Mouse (Mus musculus) C2C12 (cell line): ENCODE results near the gene Prrt4. TPM values are rescaled to one million over a fixed set of nuclear protein-coding genes. Genes with fewer than 3 reads are reported as not detected.

Experiments
- H3K27me3 ChIP-seq: one replicate; pipeline ENCODE4 v1.6.1; 2011; ENCODE audit not compliant: control insufficient read depth, insufficient read depth, insufficient read length
- H3K36me3 ChIP-seq: one replicate; pipeline ENCODE4 v1.6.1; 2011; ENCODE audit not compliant: control insufficient read depth, insufficient read depth
- H3K4me3 ChIP-seq: one replicate; pipeline ENCODE4 v1.5.1; 2011; ENCODE audit warnings: mild to moderate bottlenecking, control low read depth; ENCODE audit not compliant: poor library complexity, insufficient read depth, severe bottlenecking
- H3K79me2 ChIP-seq: one replicate; pipeline ENCODE4 v1.6.1; 2011; ENCODE audit not compliant: control insufficient read depth, insufficient read depth
- H3K79me3 ChIP-seq: one replicate; pipeline ENCODE4 v1.6.1; 2011; ENCODE audit warnings: low read depth, control low read depth
- H3ac ChIP-seq: one replicate; pipeline ENCODE3; 2011; ENCODE audit warnings: low read depth; ENCODE audit not compliant: control insufficient read depth, insufficient read length
- CEBPB ChIP-seq: IDR thresholded peaks from one replicate; pipeline ENCODE4 v1.6.1; 2011; ENCODE audit warnings: low read depth, mild to moderate bottlenecking, control low read depth, moderate library complexity
- CTCF ChIP-seq: IDR thresholded peaks from one replicate; pipeline ENCODE4 v1.5.1; 2011; ENCODE audit not compliant: control insufficient read depth, insufficient read depth, insufficient read length
- FOSL1 ChIP-seq: IDR thresholded peaks from one replicate; pipeline ENCODE4 v1.8.0; 2011; ENCODE audit warnings: mild to moderate bottlenecking, low read length; ENCODE audit not compliant: poor library complexity, insufficient read depth, severe bottlenecking
- MAX ChIP-seq: IDR thresholded peaks from one replicate; pipeline ENCODE4 v1.6.1; 2011; ENCODE audit warnings: mild to moderate bottlenecking, control low read depth
- MYOD1 ChIP-seq: IDR thresholded peaks from one replicate; pipeline ENCODE4 v1.6.1; 2011; ENCODE audit warnings: low read depth; ENCODE audit not compliant: control insufficient read depth, insufficient read length
- MYOG ChIP-seq: IDR thresholded peaks from one replicate; pipeline ENCODE4 v1.6.1; 2011; ENCODE audit not compliant: control insufficient read depth, insufficient read length; ENCODE audit errors: extremely low read depth
- USF1 ChIP-seq: IDR thresholded peaks from one replicate; pipeline ENCODE4 v1.6.1; 2011; ENCODE audit warnings: low read depth, mild to moderate bottlenecking, control low read depth, moderate library complexity
- polyA plus RNA-seq: library from polyadenylated mRNA; unstranded; fragments of >200 nt; fragmentation: generic; extraction: Trizol; gene quantifications from one replicate; pipeline ENCODE4 v1.2.1, GENCODE M21; 2012; ENCODE audit warnings: missing spikeins

The Prrt4 gene
- polyA plus RNA-seq, 1 experiment: 0.09 TPM

DNA sequence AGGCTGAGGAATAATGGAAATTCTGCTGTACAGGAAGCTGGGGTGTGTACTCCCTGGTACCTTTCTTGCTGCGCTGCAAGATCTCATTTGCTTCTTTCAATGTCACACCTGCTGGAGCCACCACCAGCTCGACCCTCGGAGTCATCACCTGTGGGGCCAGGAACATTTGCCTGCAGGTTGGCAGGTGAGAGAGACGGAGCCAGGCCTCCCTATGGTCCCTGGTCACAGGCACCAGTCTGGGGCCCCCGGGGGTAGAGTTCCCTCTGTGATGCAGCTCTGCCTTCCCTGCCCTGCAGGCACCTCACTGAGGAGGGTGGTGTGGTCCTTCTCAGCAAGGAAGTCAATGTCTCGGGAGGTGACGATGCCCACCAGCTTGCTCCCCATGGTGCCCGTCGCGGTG lies 26.6 kb upstream of the Prrt4 start:
- H3K4me3 ChIP-seq: no peak overlapping the region
- H3K36me3 ChIP-seq: peaks cover 72% of the 10 kb centered on the region
- H3ac ChIP-seq: no peak overlapping the region
- TF ChIP-seq CTCF (no peak), MAX (no peak), CEBPB (no peak), USF1 (no peak), MYOG (no peak)
- peaks cover 5% of the 10 kb centered on the region for H3K79me3 ChIP-seq
- peaks cover 31% of the 10 kb centered on the region for H3K79me2 ChIP-seq
- no peaks in the 10 kb centered on the region for H3K27me3 ChIP-seq

DNA sequence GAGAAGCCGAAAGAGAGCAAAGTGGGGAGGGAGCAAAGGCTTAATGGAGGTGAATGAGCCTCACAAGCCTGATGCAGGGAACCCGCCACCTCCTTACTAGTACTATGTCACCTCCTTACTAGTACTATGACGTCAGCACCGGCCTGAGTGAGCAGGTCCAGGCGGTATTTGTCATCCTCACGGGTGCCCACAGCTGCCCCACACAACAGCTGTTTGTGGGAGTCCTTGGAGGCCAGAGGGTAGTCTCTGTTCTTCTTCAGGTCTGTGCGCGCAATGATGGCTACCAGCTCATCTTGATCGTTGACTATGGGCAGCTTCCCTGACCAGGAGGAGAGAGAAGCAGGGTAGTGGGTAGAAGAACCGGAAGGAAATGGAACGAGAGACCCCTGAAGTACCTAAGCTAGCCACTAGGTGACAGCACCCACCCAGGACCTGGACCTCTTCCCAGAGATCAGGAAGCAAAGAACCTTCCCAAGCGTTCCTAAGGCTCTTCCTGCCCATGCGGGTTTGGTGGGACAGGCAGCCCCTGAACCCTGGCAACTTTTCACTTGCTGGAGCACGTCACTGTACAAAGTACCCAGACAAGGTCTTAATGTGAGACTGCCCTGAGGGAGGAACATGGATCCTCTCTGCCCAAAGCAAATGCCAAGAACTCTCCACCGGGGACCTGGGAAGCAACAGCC lies 25.7 kb upstream of the Prrt4 start:
- H3ac ChIP-seq: peak overlapping the region; percentile 13
- H3K36me3 ChIP-seq: peaks cover 72% of the 10 kb centered on the region
- no peak for TF ChIP-seq CTCF
- TF ChIP-seq MYOG: no peak
- TF ChIP-seq MYOD1: peak; percentile 84
- no peak for TF ChIP-seq MAX
- no peak for TF ChIP-seq USF1
- no peak overlapping the region for H3K4me3 ChIP-seq
- peaks cover 3% of the 10 kb centered on the region for H3K79me3 ChIP-seq
- no peaks in the 10 kb centered on the region for H3K27me3 ChIP-seq
- peaks cover 22% of the 10 kb centered on the region for H3K79me2 ChIP-seq

DNA sequence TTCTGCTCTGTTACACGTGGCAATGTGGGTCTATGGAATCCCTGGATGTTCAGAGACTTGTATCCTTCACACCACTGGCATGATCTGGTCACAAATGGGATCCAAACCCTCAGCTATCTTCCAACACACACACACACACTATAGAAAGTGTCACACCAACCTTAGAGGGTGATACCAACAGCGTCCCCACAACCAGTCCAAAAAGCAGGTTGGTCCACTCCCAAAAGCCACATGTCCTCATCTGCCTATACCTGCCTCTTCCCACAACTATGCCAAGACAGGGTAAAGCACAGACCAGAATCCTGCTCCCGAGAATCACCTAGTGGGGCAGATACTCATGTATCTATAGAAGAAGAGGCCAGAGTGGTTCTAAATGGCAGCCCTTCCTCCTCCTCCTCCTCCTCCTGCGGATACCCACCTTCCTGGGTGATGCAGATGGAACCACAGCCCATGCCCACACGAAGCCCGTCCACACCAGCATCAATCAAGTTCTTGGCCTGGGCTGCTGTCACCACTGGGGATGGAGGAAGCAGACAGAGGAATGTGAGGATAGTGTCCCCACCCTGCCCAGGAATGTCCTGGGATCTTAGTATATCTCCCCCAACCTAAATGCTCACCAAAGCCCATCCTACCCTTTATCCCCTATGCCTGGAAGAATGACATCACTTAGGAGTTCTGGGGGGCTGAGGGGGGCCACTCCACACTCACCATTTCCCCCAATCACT lies 24.6 kb upstream of the Prrt4 start:
- Histone ChIP-seq H3ac (no peak overlapping the region), H3K4me3 (no peak overlapping the region), H3K79me2 (peaks cover 12% of the 10 kb centered on the region), H3K79me3 (no peaks in the 10 kb centered on the region), H3K36me3 (peaks cover 66% of the 10 kb centered on the region), H3K27me3 (no peaks in the 10 kb centered on the region)
- no peak for TF ChIP-seq FOSL1
- TF ChIP-seq CTCF: no peak
- TF ChIP-seq CEBPB: no peak
- no peak for TF ChIP-seq MYOD1
- TF ChIP-seq MAX: no peak
- TF ChIP-seq MYOG: no peak
- TF ChIP-seq USF1: no peak

DNA sequence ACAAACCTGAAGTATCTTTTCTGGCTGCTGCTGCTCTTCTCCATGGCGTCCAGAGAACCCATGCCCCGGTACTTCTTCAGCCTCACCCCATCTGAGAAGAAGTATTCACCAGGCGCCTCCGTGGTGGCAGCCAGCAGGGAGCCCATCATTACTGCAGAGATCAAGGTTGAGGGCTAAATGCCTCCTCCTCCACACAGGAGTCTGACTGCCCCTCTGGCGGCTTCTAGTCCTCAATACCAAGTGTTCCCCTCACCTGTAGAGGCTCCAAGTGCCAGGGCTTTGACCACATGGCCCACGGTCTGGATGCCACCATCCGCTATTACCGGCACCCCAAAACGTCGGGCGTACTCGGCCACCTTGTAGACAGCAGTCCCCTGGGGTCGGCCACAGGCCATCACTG lies 23.7 kb upstream of the Prrt4 start:
- peaks cover 2% of the 10 kb centered on the region for H3K79me2 ChIP-seq
- no peak overlapping the region for H3K4me3 ChIP-seq
- no peaks in the 10 kb centered on the region for H3K27me3 ChIP-seq
- no peak for TF ChIP-seq USF1
- no peak for TF ChIP-seq MYOD1
- no peak for TF ChIP-seq MYOG
- no peak for TF ChIP-seq CEBPB
- TF ChIP-seq FOSL1: no peak
- TF ChIP-seq MAX: no peak
- peaks cover 57% of the 10 kb centered on the region for H3K36me3 ChIP-seq
- H3ac ChIP-seq: no peak overlapping the region
- no peaks in the 10 kb centered on the region for H3K79me3 ChIP-seq

DNA sequence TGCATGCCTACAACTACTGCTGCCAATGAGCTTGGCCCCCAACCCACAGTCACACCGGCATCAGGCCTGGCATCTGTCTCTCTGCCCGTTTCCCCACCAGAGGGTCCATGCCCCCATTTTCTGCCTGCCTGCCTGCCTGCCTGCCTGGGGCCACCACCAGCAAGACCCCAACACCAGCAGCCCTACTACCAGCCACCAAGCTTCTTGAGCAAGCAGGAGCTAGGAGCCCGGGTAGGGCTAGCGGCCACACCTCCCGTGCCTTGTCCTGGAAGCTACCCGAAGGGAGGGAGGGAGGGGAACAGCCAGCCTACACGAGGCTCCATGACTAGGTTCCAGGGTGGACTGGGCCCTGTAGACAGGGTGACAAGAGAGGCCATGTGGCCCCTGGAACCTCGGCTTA lies 22.6 kb upstream of the Prrt4 start:
- Histone ChIP-seq H3K27me3 (no peaks in the 10 kb centered on the region), H3ac (no peak overlapping the region), H3K79me3 (no peaks in the 10 kb centered on the region), H3K36me3 (peaks cover 46% of the 10 kb centered on the region), H3K79me2 (no peaks in the 10 kb centered on the region), H3K4me3 (no peak overlapping the region)
- TF ChIP-seq CTCF (no peak), FOSL1 (no peak), MAX (no peak), USF1 (no peak)

DNA sequence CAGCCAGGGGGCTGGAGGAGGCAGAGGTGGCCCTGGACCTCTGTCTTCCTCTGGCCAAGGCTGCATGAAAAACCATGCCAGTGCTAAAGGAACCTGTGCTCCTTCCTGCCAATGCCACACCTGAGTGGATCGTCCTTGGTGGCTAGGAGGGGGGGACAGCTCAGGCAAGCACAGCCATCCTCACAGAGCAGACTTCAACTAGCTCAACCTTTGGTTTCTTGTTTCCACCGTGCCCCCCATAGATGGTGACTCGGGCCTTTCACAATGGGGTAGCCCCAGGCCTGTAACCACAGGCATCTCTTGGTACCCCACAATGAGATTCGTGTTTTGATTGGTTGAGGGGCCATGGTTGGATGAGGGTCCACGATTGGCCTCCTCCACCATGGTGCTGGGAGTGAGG lies 22.0 kb upstream of the Prrt4 start:
- Histone ChIP-seq H3ac (no peak overlapping the region), H3K4me3 (no peak overlapping the region), H3K79me2 (no peaks in the 10 kb centered on the region), H3K79me3 (no peaks in the 10 kb centered on the region), H3K36me3 (peaks cover 41% of the 10 kb centered on the region), H3K27me3 (no peaks in the 10 kb centered on the region)
- TF ChIP-seq USF1 (no peak), CTCF (no peak), MYOG (no peak)
